In the genomic region with DNA sequence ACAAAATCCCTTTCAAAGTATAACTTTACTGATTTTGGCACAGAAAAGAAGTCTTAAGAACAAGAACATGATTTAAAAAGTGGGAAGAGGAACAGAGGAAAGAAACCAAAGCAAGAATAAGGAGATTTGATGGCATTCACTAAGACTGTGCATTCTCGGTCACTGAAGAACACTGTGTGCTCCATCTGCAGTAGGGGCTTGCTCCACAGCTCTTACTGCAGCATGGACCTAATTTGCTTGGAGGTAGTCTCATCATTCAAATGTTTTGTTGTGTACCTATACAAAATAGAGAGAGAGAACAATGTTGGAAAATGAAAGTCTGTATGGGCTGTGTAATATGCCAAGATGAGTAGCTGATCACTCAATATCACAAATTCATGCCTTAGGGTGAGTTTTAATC, we compare ENCODE assay signal across 18 mouse cellular contexts. TPM values are rescaled to one million over a fixed set of nuclear protein-coding genes. Genes with fewer than 3 reads are reported as not detected.
"Had no signal": no experiment of that assay in that cellular context is flagged by ENCODE, and none has a peak within 500 bp of the region (broad histone marks: within the 10 kb centered on the region; RNA-seq: fewer than 3 reads in every experiment).

No protein-coding gene starts in this region.

- H3K9ac ChIP-seq: neural tube, embryonic 13.5 days; neural tube, embryonic 15.5 days; stomach, embryonic 15.5 days had no signal

- H3K4me1 ChIP-seq: neural tube, embryonic 13.5 days; neural tube, embryonic 15.5 days; stomach, embryonic 15.5 days had no signal

- DNase-seq: retina, postnatal 1 day; right cerebral cortex, adult 18-20 months; right cerebral cortex, postnatal 14 days; right cerebral cortex, postnatal 25 days; right cerebral cortex, postnatal 4 days; spleen, adult 18-20 months; thymus, adult 18-20 months; thymus, adult 2 months; thymus, postnatal 14 days; thymus, postnatal 25 days; thymus, postnatal 36 days; thymus, postnatal 4 days had no signal

- H3K9me3 ChIP-seq: neural tube, embryonic 13.5 days; neural tube, embryonic 15.5 days; stomach, embryonic 15.5 days had no signal

- H3K4me2 ChIP-seq: neural tube, embryonic 13.5 days; neural tube, embryonic 15.5 days; stomach, embryonic 15.5 days had no signal

- H3K27ac ChIP-seq: neural tube, embryonic 13.5 days; neural tube, embryonic 15.5 days; stomach, embryonic 15.5 days; stomach, postnatal 0 days had no signal

- H3K4me3 ChIP-seq: neural tube, embryonic 13.5 days; neural tube, embryonic 15.5 days; stomach, embryonic 15.5 days had no signal

- H3K27me3 ChIP-seq: neural tube, embryonic 13.5 days; neural tube, embryonic 15.5 days; stomach, embryonic 15.5 days had no signal

RNA-seq across cellular contexts. Expression of a gene that starts 19.3 kb away (rescaled TPM):
- polyA plus RNA-seq: neural tube, embryonic 13.5 days; neural tube, embryonic 14.5 days; neural tube, embryonic 15.5 days; spleen, adult 2 months had no signal

RNA-seq across cellular contexts. Expression of a gene that starts 53.0 kb away (rescaled TPM):
- polyA plus RNA-seq: neural tube, embryonic 13.5 days; neural tube, embryonic 14.5 days; neural tube, embryonic 15.5 days; spleen, adult 2 months had no signal
